Mouse (Mus musculus) neural tube, embryonic 13.5 days (tissue): Measurements from ENCODE around the gene Olfr632. TPM values are rescaled to one million over a fixed set of nuclear protein-coding genes. Genes with fewer than 3 reads are reported as not detected.
"Not testable (repeated sequence)": the region's sequence is repeated elsewhere in the genome, so short reads cannot be mapped to it uniquely, and the experiment has no call there.

Experiments
- ATAC-seq: fragments of 200-750 bp; cut with Nextera tagmentation; 2 replicates; pipeline ENCODE4 v1.8.0; 2017; ENCODE audit warnings: low read depth, mild to moderate bottlenecking, moderate TSS enrichment, moderate library complexity
- H3K27ac ChIP-seq: fragments of 300-500 bp; sonication (generic); replicated peaks from 2 replicates; pipeline ENCODE4 v1.5.1; 2015; ENCODE audit warnings: moderate library complexity, mild to moderate bottlenecking, inconsistent platforms
- H3K27me3 ChIP-seq: fragments of 300-500 bp; sonication (generic); 2 replicates; pipeline ENCODE4 v1.6.1; 2015; ENCODE audit warnings: mild to moderate bottlenecking, inconsistent platforms
- H3K36me3 ChIP-seq: fragments of 300-500 bp; sonication (generic); 2 replicates; pipeline ENCODE4 v1.6.1; 2015; ENCODE audit warnings: mild to moderate bottlenecking, inconsistent platforms
- H3K4me1 ChIP-seq: fragments of 300-500 bp; sonication (generic); replicated peaks from 2 replicates; pipeline ENCODE4 v1.6.1; 2015; ENCODE audit warnings: inconsistent platforms
- H3K4me2 ChIP-seq: fragments of 300-500 bp; sonication (generic); 2 replicates; pipeline ENCODE4 v1.6.1; 2015; ENCODE audit warnings: inconsistent platforms, mild to moderate bottlenecking, moderate library complexity
- H3K4me3 ChIP-seq: fragments of 300-500 bp; sonication (generic); 2 replicates; pipeline ENCODE4 v1.5.1; 2015; ENCODE audit warnings: mild to moderate bottlenecking, inconsistent platforms
- H3K9ac ChIP-seq: fragments of 300-500 bp; sonication (generic); 2 replicates; pipeline ENCODE4 v1.6.1; 2015; ENCODE audit warnings: moderate library complexity, mild to moderate bottlenecking, inconsistent platforms
- H3K9me3 ChIP-seq: fragments of 300-500 bp; sonication (generic); 2 replicates; pipeline ENCODE4 v1.6.1; 2016; ENCODE audit warnings: inconsistent platforms
- WGBS: fragments of 180-500 bp; shearing (Covaris S2); methylation state at CpG from one replicate; pipeline ENCODE4 v1.1.7; 2015; 5-methylcytosine and 5-hydroxymethylcytosine counted together
- polyA plus RNA-seq: library from polyadenylated mRNA; unstranded; fragments of >200 nt; fragmentation: Nextera tagmentation; extraction: Ambion mirVana; gene quantifications from 2 replicates; pipeline ENCODE4 v1.2.1, GENCODE M21; 2015

Gene Olfr632
- polyA plus RNA-seq, result 0.08 TPM in 1 of 2 replicates, not detected in the other

DNA sequence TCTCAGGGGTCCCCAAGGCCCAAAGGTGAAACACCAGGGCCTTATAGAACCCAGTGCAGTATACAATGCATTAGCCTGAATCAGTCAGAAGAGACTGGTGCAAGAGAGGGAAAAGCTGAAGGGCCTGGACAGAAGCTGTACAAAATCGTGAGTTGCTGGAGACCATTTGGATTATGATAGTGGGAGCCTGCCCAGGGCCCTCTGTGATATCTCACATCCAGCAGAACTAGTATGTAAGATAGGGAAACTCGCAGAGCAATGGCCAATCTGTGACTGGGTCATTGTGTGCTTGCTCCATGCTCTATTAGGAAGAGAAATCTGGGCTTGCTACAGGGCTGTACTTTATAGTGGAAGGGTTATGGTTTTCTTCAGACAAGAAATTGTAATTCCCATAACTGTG is at the start of gene Olfr632:
TSS of gene Olfr632 (plus strand) at position 84 of the 400 bp plus-strand sequence.
- 75% methylated on average over 2 of the region's 2 CpGs for WGBS
- Histone ChIP-seq H3K4me3 (no peak within 1 kb of the TSS), H3K36me3 (no peaks in the 10 kb centered on the region), H3K9ac (no peak within 1 kb of the TSS), H3K4me2 (no peak within 1 kb of the TSS), H3K4me1 (no peaks in the 10 kb centered on the region), H3K27me3 (no peaks in the 10 kb centered on the region), H3K9me3 (no peaks in the 10 kb centered on the region), H3K27ac (no peak within 1 kb of the TSS)
- ATAC-seq, result no peak

DNA sequence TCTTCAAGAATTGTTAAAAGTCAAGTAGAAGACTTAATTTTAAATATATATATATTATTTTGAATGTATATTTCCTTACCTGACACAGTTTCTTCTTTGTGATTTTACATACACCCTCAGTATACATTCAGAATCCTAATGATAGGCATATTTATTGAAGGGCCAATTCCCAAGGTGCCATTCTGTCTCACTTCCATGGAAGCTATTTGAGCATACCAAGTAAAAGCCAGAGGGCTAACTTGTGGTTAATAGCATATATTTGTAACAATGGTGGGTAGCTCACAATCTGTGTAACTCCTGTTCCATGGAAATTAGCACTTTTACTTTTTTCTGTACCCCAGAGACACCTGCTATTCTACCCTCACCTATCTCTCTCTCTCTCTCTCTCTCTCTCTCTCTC is 48.0 kb upstream of the Olfr632 start, which contains the start of gene Olfr66:
TSS of gene Olfr66 (minus strand) at position 101 of the 400 bp plus-strand sequence.
- H3K36me3 ChIP-seq, result no peaks in the 10 kb centered on the region
- H3K9ac ChIP-seq, result no peak within 1 kb of the TSS
- no peaks in the 10 kb centered on the region for H3K27me3 ChIP-seq

DNA sequence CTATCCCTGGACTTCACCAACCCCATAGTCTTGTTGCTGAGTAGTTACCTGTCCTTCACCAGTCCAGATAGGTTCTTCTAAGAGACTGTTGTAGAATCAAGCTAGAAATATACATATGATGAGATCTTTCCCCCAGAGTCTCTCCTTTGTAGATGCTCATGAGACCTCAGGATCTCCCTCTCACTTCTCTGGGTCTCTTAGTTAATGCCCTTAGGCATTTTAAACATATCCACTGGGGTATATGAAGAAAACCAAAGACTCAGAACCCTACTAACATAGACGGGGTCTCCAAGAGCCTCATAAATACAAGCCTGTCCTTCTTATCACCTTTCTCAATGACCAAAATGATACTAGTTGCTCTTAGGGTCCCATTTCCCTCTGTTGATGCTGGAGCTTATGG is 39.8 kb upstream of the Olfr632 start, which contains the start of gene Olfr64:
TSS of gene Olfr64 (minus strand) at position 101 of the 400 bp plus-strand sequence.
- Histone ChIP-seq H3K27me3 (no peaks in the 10 kb centered on the region), H3K9me3 (no peaks in the 10 kb centered on the region)
- WGBS, result 74% methylated on average over 1 of the region's 1 CpGs

More for the DNA sequence above, 48.0 kb upstream of the Olfr632 start, which contains the start of gene Olfr66:
- Histone ChIP-seq H3K4me2 (no peak within 1 kb of the TSS), H3K4me3 (no peak within 1 kb of the TSS), H3K4me1 (no peaks in the 10 kb centered on the region), H3K27ac (no peak within 1 kb of the TSS), H3K9me3 (no peaks in the 10 kb centered on the region)
- ATAC-seq, result no peak

DNA sequence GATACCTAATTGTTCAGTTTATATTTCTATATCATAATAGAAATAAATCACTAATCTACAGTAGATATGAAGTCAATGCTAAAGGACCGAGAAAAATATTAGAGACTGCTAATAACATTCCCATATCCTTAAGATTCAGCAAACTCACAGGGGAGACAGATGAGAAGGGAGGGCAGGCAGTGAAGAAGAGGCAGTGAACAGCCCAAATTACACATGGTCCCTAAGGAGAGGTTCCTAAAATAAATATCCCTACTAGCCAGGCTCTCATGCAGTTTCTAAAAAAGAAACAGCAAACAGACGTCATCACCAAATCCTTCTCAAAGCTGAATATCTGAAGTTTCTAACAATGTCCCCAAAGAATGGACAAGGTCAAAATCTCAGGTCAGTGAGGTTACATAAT is 31.0 kb upstream of the Olfr632 start, which contains the start of gene Olfr65:
TSS of gene Olfr65 (plus strand) at position 301 of the 400 bp plus-strand sequence.
- 83% methylated on average over 2 of the region's 2 CpGs for WGBS
- Histone ChIP-seq H3K4me3 (no peak within 1 kb of the TSS), H3K9ac (no peak within 1 kb of the TSS), H3K4me2 (no peak within 1 kb of the TSS), H3K9me3 (no peaks in the 10 kb centered on the region), H3K27ac (no peak within 1 kb of the TSS), H3K27me3 (no peaks in the 10 kb centered on the region), H3K36me3 (no peaks in the 10 kb centered on the region), H3K4me1 (no peaks in the 10 kb centered on the region)
- no peak for ATAC-seq

More for the DNA sequence above, 39.8 kb upstream of the Olfr632 start, which contains the start of gene Olfr64:
- Histone ChIP-seq H3K9ac (no peak within 1 kb of the TSS), H3K4me2 (no peak within 1 kb of the TSS), H3K4me1 (no peaks in the 10 kb centered on the region), H3K4me3 (no peak within 1 kb of the TSS), H3K27ac (no peak within 1 kb of the TSS), H3K36me3 (no peaks in the 10 kb centered on the region)
- no peak for ATAC-seq

DNA sequence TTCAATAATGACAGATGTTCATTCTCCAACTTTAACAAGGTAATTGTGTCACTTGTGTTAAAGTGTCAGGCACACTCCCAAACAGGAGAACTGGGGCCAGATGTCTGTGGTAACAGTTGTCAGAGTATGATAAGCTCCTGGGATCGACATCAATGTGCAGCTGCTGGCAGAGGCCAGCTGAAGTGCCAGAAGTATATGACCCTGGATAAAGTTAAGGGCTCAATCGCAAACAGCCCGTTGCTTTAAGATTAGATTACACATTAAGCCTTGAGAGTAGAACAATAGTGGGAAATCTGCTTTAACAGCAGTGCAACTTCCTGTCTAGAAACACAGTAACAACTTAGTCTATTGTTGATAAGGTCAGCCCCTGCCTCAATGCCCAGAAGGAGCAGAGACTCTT is 24.1 kb upstream of the Olfr632 start:
- Histone ChIP-seq H3K27me3 (no peaks in the 10 kb centered on the region), H3K4me3 (no peak overlapping the region), H3K9ac (no peak overlapping the region), H3K36me3 (no peaks in the 10 kb centered on the region), H3K27ac (no peak overlapping the region), H3K4me1 (no peaks in the 10 kb centered on the region), H3K9me3 (no peaks in the 10 kb centered on the region), H3K4me2 (no peak overlapping the region)
- WGBS, result 55% methylated on average over 3 of the region's 3 CpGs
- ATAC-seq, result no peak

DNA sequence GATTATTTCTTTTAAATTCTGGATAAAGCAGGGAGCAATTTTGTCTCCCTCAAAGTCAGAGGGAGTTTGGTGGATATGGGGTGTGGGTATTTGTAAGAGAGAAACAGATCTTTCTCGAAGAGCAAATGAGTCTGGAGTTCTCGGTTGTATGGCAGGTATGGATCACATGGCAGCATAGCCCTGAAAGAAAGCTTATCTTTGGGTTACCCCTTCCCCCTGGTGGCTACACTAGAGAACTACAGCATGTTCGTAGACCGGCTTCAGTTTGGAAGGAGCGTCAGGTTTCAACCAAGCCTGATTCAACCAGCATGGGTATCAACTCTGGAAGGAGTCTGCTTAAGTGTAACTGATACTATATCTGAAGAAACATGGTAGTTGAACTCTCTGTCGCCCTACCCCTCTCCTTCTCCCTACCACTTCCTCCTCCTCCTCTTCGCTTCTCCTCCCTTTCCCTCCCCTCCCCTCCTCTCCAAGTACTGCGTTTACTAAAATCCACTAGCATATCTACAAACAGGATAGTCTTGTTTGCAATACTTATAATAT is 21.1 kb upstream of the Olfr632 start:
- H3K9me3 ChIP-seq, result no peaks in the 10 kb centered on the region
- no peaks in the 10 kb centered on the region for H3K27me3 ChIP-seq
- ATAC-seq, result no peak
- H3K4me1 ChIP-seq, result no peaks in the 10 kb centered on the region
- WGBS, result 49% methylated on average over 8 of the region's 8 CpGs
- H3K9ac ChIP-seq, result no peak overlapping the region
- no peaks in the 10 kb centered on the region for H3K36me3 ChIP-seq
- no peak overlapping the region for H3K4me3 ChIP-seq
- H3K4me2 ChIP-seq, result no peak overlapping the region
- H3K27ac ChIP-seq, result no peak overlapping the region

DNA sequence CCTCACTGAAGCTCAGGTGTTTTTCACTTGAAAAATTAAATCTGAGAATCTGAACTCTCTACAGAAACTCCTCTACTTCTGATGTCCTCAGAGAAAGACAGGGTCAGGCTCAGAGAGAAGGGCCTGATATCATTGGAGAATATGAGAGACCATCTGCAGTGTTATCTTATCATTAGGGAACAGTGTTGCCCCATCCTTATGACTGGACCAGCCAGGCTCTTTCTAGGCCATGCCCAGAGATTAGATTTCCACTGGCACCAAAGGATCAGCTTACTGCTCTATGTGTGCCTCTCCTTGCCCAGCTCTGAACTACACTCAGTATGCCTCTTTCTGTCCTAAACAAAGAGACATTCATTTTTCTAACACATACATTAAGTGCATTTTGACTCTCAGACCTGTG is 18.8 kb upstream of the Olfr632 start:
- no peak for ATAC-seq

DNA sequence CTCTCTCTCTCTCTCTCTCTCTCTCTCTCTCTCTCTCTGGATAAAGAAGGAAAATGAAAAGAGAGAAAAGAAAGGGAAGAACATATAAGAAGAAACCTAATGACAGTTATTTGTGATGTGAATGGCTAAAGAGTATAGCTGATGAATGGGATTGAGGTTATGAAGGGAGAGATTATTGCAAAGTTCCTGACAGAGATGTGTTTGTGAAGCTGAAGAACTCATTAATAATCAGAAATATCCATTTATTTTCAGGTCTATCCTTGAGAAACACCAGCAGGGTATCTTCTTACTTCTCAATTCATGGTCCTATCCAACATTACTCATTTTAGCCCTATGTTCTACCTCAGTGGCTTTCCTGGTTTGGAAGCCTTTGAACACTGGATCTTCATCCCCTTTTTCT is 5.6 kb upstream of the Olfr632 start, which contains the start of gene Olfr631:
TSS of gene Olfr631 (plus strand) at position 301 of the 400 bp plus-strand sequence.
- Histone ChIP-seq H3K27me3 (no peaks in the 10 kb centered on the region), H3K27ac (no peak within 1 kb of the TSS), H3K4me3 (no peak within 1 kb of the TSS), H3K4me1 (no peaks in the 10 kb centered on the region), H3K9me3 (no peaks in the 10 kb centered on the region), H3K36me3 (no peaks in the 10 kb centered on the region), H3K4me2 (no peak within 1 kb of the TSS), H3K9ac (no peak within 1 kb of the TSS)
- ATAC-seq, result no peak

More for the DNA sequence above, 18.8 kb upstream of the Olfr632 start:
- H3K27me3 ChIP-seq, result no peaks in the 10 kb centered on the region
- H3K4me3 ChIP-seq, result no peak overlapping the region
- no peaks in the 10 kb centered on the region for H3K36me3 ChIP-seq
- no peak overlapping the region for H3K9ac ChIP-seq
- no peak overlapping the region for H3K27ac ChIP-seq
- H3K9me3 ChIP-seq, result no peaks in the 10 kb centered on the region
- H3K4me1 ChIP-seq, result no peaks in the 10 kb centered on the region
- H3K4me2 ChIP-seq, result no peak overlapping the region

DNA sequence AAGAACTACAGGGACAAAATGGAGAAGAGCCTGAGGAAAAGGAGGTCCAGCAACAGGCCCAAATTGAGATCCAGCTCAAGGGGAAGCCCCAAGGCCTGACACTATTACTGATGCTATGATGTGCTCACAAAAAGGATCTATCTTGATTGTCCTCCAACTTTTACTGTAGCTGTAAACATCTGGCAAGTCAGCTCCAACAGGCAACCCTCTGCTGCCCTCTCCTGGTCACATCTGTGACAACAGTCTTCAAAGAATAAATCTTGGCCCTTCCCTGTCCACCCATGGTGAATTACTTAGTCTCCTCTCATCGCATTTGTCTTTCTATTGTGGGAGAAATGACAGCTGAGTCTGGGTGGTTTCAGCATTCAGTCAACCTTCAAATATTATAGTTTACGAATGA is 8.6 kb downstream of the Olfr632 start:
- no peaks in the 10 kb centered on the region for H3K9me3 ChIP-seq
- no peak overlapping the region for H3K4me3 ChIP-seq
- H3K4me1 ChIP-seq, result no peaks in the 10 kb centered on the region
- no peak overlapping the region for H3K9ac ChIP-seq
- no peak overlapping the region for H3K4me2 ChIP-seq
- H3K27ac ChIP-seq, result no peak overlapping the region
- 25% methylated on average over 2 of the region's 2 CpGs for WGBS
- ATAC-seq, result no peak
- no peaks in the 10 kb centered on the region for H3K27me3 ChIP-seq
- H3K36me3 ChIP-seq, result no peaks in the 10 kb centered on the region

DNA sequence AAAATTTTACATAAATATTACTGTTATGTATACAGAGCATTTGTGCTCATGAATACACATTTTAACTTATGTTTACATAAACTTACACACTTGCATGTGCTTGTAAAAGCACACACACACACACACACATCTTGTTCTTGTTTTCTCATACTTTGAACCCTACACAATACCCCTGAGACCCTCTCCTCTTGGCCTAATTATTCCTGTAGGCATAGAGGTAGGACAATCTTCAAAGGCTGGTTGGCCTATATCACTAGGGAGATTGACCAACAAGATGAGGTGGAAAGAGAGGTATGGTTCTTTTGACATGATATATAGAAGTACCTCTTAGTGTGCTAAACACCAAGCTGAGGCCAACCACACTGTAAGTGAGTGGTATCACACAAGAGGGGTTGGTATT is 10.0 kb downstream of the Olfr632 start, which contains the start of gene Olfr633:
TSS of gene Olfr633 (plus strand) at position 301 of the 400 bp plus-strand sequence.
- no peak within 1 kb of the TSS for H3K27ac ChIP-seq

DNA sequence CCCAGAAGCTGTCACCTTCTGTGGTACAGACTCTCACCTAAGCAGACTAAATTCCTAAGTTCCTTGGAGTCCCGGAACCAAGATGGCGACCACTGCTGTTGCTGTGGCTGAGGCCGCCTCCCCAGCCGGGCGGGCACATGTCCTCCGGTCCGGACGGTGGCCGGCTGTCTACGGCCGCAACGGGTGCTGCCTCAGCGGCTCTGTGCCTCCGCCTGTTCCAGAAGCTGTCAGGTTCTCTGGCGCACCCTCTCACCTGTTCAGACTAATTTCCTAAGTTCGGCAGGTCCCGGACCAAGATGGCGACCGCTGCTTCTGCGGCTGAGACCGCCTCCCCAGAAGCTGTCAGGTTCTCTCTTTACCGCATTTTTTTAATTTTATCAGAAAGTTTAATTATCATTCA is 32.7 kb downstream of the Olfr632 start:
- not testable (repeated sequence) for H3K27ac ChIP-seq, ATAC-seq, H3K27me3 ChIP-seq, H3K36me3 ChIP-seq, H3K9me3 ChIP-seq, H3K4me3 ChIP-seq, H3K4me2 ChIP-seq, H3K9ac ChIP-seq, H3K4me1 ChIP-seq
- WGBS, result 97% methylated on average over 22 of the region's 22 CpGs

More for the DNA sequence above, 10.0 kb downstream of the Olfr632 start, which contains the start of gene Olfr633:
- Histone ChIP-seq H3K4me3 (no peak within 1 kb of the TSS), H3K4me2 (no peak within 1 kb of the TSS), H3K36me3 (no peaks in the 10 kb centered on the region), H3K9ac (no peak within 1 kb of the TSS), H3K27me3 (no peaks in the 10 kb centered on the region), H3K4me1 (no peaks in the 10 kb centered on the region), H3K9me3 (no peaks in the 10 kb centered on the region)
- ATAC-seq, result no peak

DNA sequence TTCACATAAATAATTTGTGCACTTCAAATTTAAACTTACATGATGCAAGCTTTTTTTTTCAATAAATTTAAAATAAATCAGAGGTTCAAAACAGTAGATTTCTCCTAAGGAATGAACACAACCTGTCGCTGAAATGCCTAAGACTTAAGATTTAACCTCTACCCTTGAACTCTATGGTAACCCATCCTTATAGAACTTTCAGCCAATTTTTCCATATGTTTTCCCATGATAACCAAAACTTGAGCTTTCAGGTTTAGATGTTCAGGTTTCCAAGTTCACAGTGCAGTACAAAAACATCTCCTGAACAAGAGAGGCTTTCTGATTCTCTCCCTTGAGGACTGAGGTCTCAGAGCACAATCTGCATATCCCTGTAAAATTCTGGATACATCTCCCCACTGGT is 36.7 kb downstream of the Olfr632 start, which contains the start of gene Olfr635:
TSS of gene Olfr635 (plus strand) at position 301 of the 400 bp plus-strand sequence.
- no peak for ATAC-seq
- Histone ChIP-seq H3K27ac (no peak within 1 kb of the TSS), H3K27me3 (no peaks in the 10 kb centered on the region), H3K4me1 (no peaks in the 10 kb centered on the region), H3K9ac (no peak within 1 kb of the TSS), H3K9me3 (no peaks in the 10 kb centered on the region), H3K36me3 (no peaks in the 10 kb centered on the region), H3K4me3 (no peak within 1 kb of the TSS), H3K4me2 (no peak within 1 kb of the TSS)
- 75% methylated on average over 1 of the region's 1 CpGs for WGBS

DNA sequence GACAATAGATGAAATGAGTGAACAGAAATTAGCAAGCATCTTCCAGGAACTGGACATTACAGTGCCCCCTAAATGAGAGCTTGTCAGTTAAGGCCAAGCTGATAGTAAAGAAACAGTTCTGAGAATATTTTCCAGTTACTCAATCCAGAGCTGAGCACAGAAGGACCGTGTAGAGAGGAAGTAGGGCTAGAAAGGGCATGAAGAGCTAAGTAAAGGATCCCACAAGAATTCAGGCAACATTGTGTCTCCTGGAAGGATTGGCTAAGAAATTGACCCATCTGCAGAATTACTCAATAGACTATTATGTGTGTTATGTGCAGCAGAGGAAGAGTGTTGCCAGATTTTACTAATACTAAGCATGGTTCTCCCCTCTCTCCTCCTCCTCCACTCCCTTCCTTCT is 37.6 kb downstream of the Olfr632 start:
- no peak overlapping the region for H3K9ac ChIP-seq
- H3K4me2 ChIP-seq, result no peak overlapping the region
- WGBS, result 78% methylated on average over 1 of the region's 1 CpGs
- H3K27me3 ChIP-seq, result no peaks in the 10 kb centered on the region
- H3K4me3 ChIP-seq, result no peak overlapping the region
- H3K36me3 ChIP-seq, result no peaks in the 10 kb centered on the region
- H3K9me3 ChIP-seq, result no peaks in the 10 kb centered on the region
- no peak overlapping the region for H3K27ac ChIP-seq
- no peaks in the 10 kb centered on the region for H3K4me1 ChIP-seq
- no peak for ATAC-seq
